Mouse (Mus musculus) lung, adult 2 months (tissue): ENCODE data around the gene Btrc. TPM values are rescaled to one million over a fixed set of nuclear protein-coding genes. Genes with fewer than 3 reads are reported as not detected.
A peak's percentile ranks its signal among the peaks of the same experiment; 100 is the strongest.
"Not testable (repeated sequence)": the region's sequence is repeated elsewhere in the genome, so short reads cannot be mapped to it uniquely, and the experiment has no call there.

Experiments used
- DNase-seq: peaks from one replicate; pipeline ENCODE4 v3.0.0; 2022
- H3K4me1 ChIP-seq: fragments of 200-500 bp; 2 replicates; pipeline ENCODE4 v1.6.1; 2011; ENCODE audit warnings: low read length; ENCODE audit not compliant: control insufficient read depth, insufficient read depth
- H3K4me3 ChIP-seq: fragments of 200-500 bp; replicated peaks from 2 replicates; pipeline ENCODE3; 2011; ENCODE audit warnings: low read depth, mild to moderate bottlenecking, control low read depth, low read length; ENCODE audit errors: extremely low read depth
- CTCF ChIP-seq: fragments of 200-500 bp; IDR thresholded peaks from 2 replicates; pipeline ENCODE4 v1.5.1; 2011; ENCODE audit warnings: mild to moderate bottlenecking, low read length, control low read depth; ENCODE audit not compliant: insufficient read depth
- POLR2A ChIP-seq: fragments of 200-500 bp; IDR thresholded peaks from 2 replicates; pipeline ENCODE4 v1.6.1; 2011; ENCODE audit warnings: low read depth, mild to moderate bottlenecking, control low read depth, low read length, borderline replicate concordance; ENCODE audit errors: extremely low read depth
- WGBS: fragments of 180-500 bp; shearing (Covaris S2); methylation state at CpG from one replicate; pipeline ENCODE4 v1.1.7; 2018; 5-methylcytosine and 5-hydroxymethylcytosine counted together
- polyA plus RNA-seq: library from polyadenylated mRNA; depleted of rRNA; stranded (reverse); fragments of >200 nt; gene quantifications from 2 replicates; pipeline ENCODE4 v1.2.3, GENCODE M21; 2012; rRNA removed

The Btrc gene
- polyA plus RNA-seq = 11.7 and 16.9 TPM in 2 replicates

GRCm38 (mm10) chr19:45363384-45363926 lies at the start of gene Btrc:
Gene Btrc, plus strand, starts transcription at chr19:45363734.
- Histone ChIP-seq H3K4me3 (peak within 1 kb of the TSS; percentile 79), H3K4me1 (peaks cover 7% of the 10 kb centered on the region)
- WGBS = under 1% methylated on average over 42 of the region's 42 CpGs
- DNase-seq = peak; percentile 100
- TF ChIP-seq POLR2A (peak; percentile 73; the same call in 1 of the 2 replicates), CTCF (no peak)

- Histone ChIP-seq H3K4me1 (no peaks in the 10 kb centered on the region), H3K4me3 (no peak overlapping the region)
- TF ChIP-seq POLR2A = no peak
- no peak for TF ChIP-seq CTCF
- WGBS = 27% methylated on average over 13 of the region's 13 CpGs
- no peak for DNase-seq
Observed at GRCm38 (mm10) chr19:45317473-45317882, 46.1 kb upstream of the Btrc start.

- no peak for DNase-seq
- H3K4me1 ChIP-seq = no peaks in the 10 kb centered on the region
- WGBS = 35% methylated on average over 5 of the region's 5 CpGs
- no peak overlapping the region for H3K4me3 ChIP-seq
- TF ChIP-seq POLR2A (no peak), CTCF (no peak)
Observed at GRCm38 (mm10) chr19:45321062-45321461, 42.5 kb upstream of the Btrc start.

- TF ChIP-seq POLR2A (no peak), CTCF (no peak)
- Histone ChIP-seq H3K4me1 (no peaks in the 10 kb centered on the region), H3K4me3 (no peak overlapping the region)
- no peak for DNase-seq
- WGBS = 60% methylated on average over 3 of the region's 3 CpGs
Observed at GRCm38 (mm10) chr19:45329039-45329438, 34.5 kb upstream of the Btrc start.

- Histone ChIP-seq H3K4me3 (no peak overlapping the region), H3K4me1 (no peaks in the 10 kb centered on the region)
- TF ChIP-seq CTCF = no peak
- no peak for TF ChIP-seq POLR2A
- WGBS = 28% methylated on average over 24 of the region's 24 CpGs
- DNase-seq = no peak
Observed at GRCm38 (mm10) chr19:45329748-45330298, 33.7 kb upstream of the Btrc start.

GRCm38 (mm10) chr19:45336718-45337117 lies 26.8 kb upstream of the Btrc start:
- DNase-seq = no peak
- WGBS = 75% methylated on average over 6 of the region's 6 CpGs
- TF ChIP-seq POLR2A = no peak
- TF ChIP-seq CTCF = no peak
- Histone ChIP-seq H3K4me3 (no peak overlapping the region), H3K4me1 (no peaks in the 10 kb centered on the region)

GRCm38 (mm10) chr19:45338182-45338581 lies 25.4 kb upstream of the Btrc start:
- WGBS = 66% methylated on average over 10 of the region's 10 CpGs

GRCm38 (mm10) chr19:45343941-45344340 lies 19.6 kb upstream of the Btrc start:
- Histone ChIP-seq H3K4me3 (no peak overlapping the region), H3K4me1 (no peaks in the 10 kb centered on the region)
- DNase-seq = no peak
- no peak for TF ChIP-seq POLR2A
- no peak for TF ChIP-seq CTCF
- 69% methylated on average over 5 of the region's 5 CpGs for WGBS

More at GRCm38 (mm10) chr19:45338182-45338581, 25.4 kb upstream of the Btrc start:
- H3K4me3 ChIP-seq = no peak overlapping the region
- no peak for TF ChIP-seq CTCF
- TF ChIP-seq POLR2A = no peak
- DNase-seq = no peak
- no peaks in the 10 kb centered on the region for H3K4me1 ChIP-seq

- WGBS = 58% methylated on average over 4 of the region's 4 CpGs
- no peaks in the 10 kb centered on the region for H3K4me1 ChIP-seq
- no peak overlapping the region for H3K4me3 ChIP-seq
- DNase-seq = no peak
- TF ChIP-seq CTCF (no peak), POLR2A (no peak)
Observed at GRCm38 (mm10) chr19:45348188-45348587, 15.3 kb upstream of the Btrc start.

- TF ChIP-seq POLR2A = no peak
- no peak for TF ChIP-seq CTCF
- H3K4me1 ChIP-seq = no peaks in the 10 kb centered on the region
- H3K4me3 ChIP-seq = no peak overlapping the region
- WGBS = 51% methylated on average over 12 of the region's 12 CpGs
- no peak for DNase-seq
Observed at GRCm38 (mm10) chr19:45350456-45350855, 13.1 kb upstream of the Btrc start.

GRCm38 (mm10) chr19:45352706-45353105 lies 10.8 kb upstream of the Btrc start:
- 91% methylated on average over 7 of the region's 7 CpGs for WGBS
- not testable (repeated sequence) for H3K4me1 ChIP-seq, DNase-seq, H3K4me3 ChIP-seq
